Mouse (Mus musculus) embryonic fibroblast, embryonic 13.5 days (primary cell): ENCODE results near the gene Cpa5.

Source experiments
- CTCF ChIP-seq: IDR thresholded peaks from 2 replicates; pipeline ENCODE4 v1.5.1; 2011; ENCODE audit warnings: mild to moderate bottlenecking, control low read depth, low read length, moderate library complexity, borderline replicate concordance; ENCODE audit not compliant: insufficient read depth
- POLR2A ChIP-seq: IDR thresholded peaks from 2 replicates; pipeline ENCODE4 v1.6.1; 2011; ENCODE audit warnings: low read depth, mild to moderate bottlenecking, control low read depth, low read length, moderate library complexity

- no peak for TF ChIP-seq CTCF
- TF ChIP-seq POLR2A: no peak
Observed at GRCm38 (mm10) chr6:30649651-30650296, 39.0 kb downstream of the Cpa5 start.
